Mouse (Mus musculus): ENCODE measurements around the gene Fam120a. TPM values are rescaled to one million over a fixed set of nuclear protein-coding genes. Genes with fewer than 3 reads are reported as not detected.

The Fam120a gene
- polyA plus RNA-seq, 1 experiment from 2014 or later: 12.0 TPM

GRCm38 (mm10) chr13:48982482-48983098 is 14.8 kb upstream of the Fam120a start:
- 87% methylated on average over 6 of the region's 6 CpGs for WGBS
- H3K4me3 ChIP-seq: no peak overlapping the region
- H3K9me3 ChIP-seq: no peaks in the 10 kb centered on the region
- H3K27ac ChIP-seq (replicated peaks): no peak overlapping the region
- H3K36me3 ChIP-seq: no peaks in the 10 kb centered on the region
- H3K27me3 ChIP-seq: no peaks in the 10 kb centered on the region
- no peak overlapping the region for H3K9ac ChIP-seq
- ATAC-seq (ENCODE audit: low FRiP score, low read depth): no peak
- no peaks in the 10 kb centered on the region for H3K4me1 ChIP-seq (replicated peaks)
- H3K4me2 ChIP-seq: no peak overlapping the region

GRCm38 (mm10) chr13:48979069-48979468 is 11.3 kb upstream of the Fam120a start:
- WGBS: 68% methylated on average over 6 of the region's 6 CpGs

GRCm38 (mm10) chr13:48977858-48978257 is 10.0 kb upstream of the Fam120a start:
- H3K27me3 ChIP-seq: no peaks in the 10 kb centered on the region
- H3K4me1 ChIP-seq (replicated peaks): no peaks in the 10 kb centered on the region
- H3K9ac ChIP-seq: no peak overlapping the region
- no peak overlapping the region for H3K4me3 ChIP-seq
- H3K27ac ChIP-seq (replicated peaks): no peak overlapping the region
- 85% methylated on average over 3 of the region's 3 CpGs for WGBS
- no peaks in the 10 kb centered on the region for H3K9me3 ChIP-seq
- no peak for ATAC-seq (ENCODE audit: low FRiP score, low read depth)
- no peaks in the 10 kb centered on the region for H3K36me3 ChIP-seq
- no peak overlapping the region for H3K4me2 ChIP-seq

More at GRCm38 (mm10) chr13:48979069-48979468, 11.3 kb upstream of the Fam120a start:
- no peaks in the 10 kb centered on the region for H3K36me3 ChIP-seq
- no peak overlapping the region for H3K4me3 ChIP-seq
- no peak overlapping the region for H3K27ac ChIP-seq (replicated peaks)
- H3K4me1 ChIP-seq (replicated peaks): no peaks in the 10 kb centered on the region
- no peak overlapping the region for H3K4me2 ChIP-seq
- H3K9me3 ChIP-seq: no peaks in the 10 kb centered on the region
- H3K9ac ChIP-seq: no peak overlapping the region
- no peaks in the 10 kb centered on the region for H3K27me3 ChIP-seq
- no peak for ATAC-seq (ENCODE audit: low FRiP score, low read depth)

- H3K4me3 ChIP-seq: no peak overlapping the region
- H3K27me3 ChIP-seq: no peaks in the 10 kb centered on the region
- no peaks in the 10 kb centered on the region for H3K9me3 ChIP-seq
- no peak overlapping the region for H3K27ac ChIP-seq (replicated peaks)
- peaks cover 5% of the 10 kb centered on the region for H3K36me3 ChIP-seq
- no peak overlapping the region for H3K9ac ChIP-seq
- WGBS: 90% methylated on average over 2 of the region's 2 CpGs
- peaks cover 7% of the 10 kb centered on the region; the same call in 1 of the 2 replicates for H3K4me1 ChIP-seq (replicated peaks)
- no peak for ATAC-seq (ENCODE audit: low FRiP score, low read depth)
- H3K4me2 ChIP-seq: no peak overlapping the region
Observed at GRCm38 (mm10) chr13:48974699-48975098, 6.9 kb upstream of the Fam120a start.

- ATAC-seq (ENCODE audit: low FRiP score, low read depth): no peak
- WGBS: 88% methylated on average over 4 of the region's 4 CpGs
- no peak overlapping the region for H3K4me2 ChIP-seq
Observed at GRCm38 (mm10) chr13:48974266-48974665, 6.4 kb upstream of the Fam120a start.

GRCm38 (mm10) chr13:48973231-48973630 is 5.4 kb upstream of the Fam120a start:
- no peak overlapping the region for H3K4me3 ChIP-seq
- no peaks in the 10 kb centered on the region for H3K9me3 ChIP-seq
- H3K27ac ChIP-seq (replicated peaks): no peak overlapping the region
- WGBS: 69% methylated on average over 5 of the region's 5 CpGs
- no peak for ATAC-seq (ENCODE audit: low FRiP score, low read depth)
- no peak overlapping the region for H3K4me2 ChIP-seq
- no peaks in the 10 kb centered on the region for H3K27me3 ChIP-seq
- peaks cover 5% of the 10 kb centered on the region for H3K36me3 ChIP-seq
- H3K9ac ChIP-seq: no peak overlapping the region
- peaks cover 11% of the 10 kb centered on the region for H3K4me1 ChIP-seq (replicated peaks)

More at GRCm38 (mm10) chr13:48974266-48974665, 6.4 kb upstream of the Fam120a start:
- Histone ChIP-seq H3K9me3 (no peaks in the 10 kb centered on the region), H3K27me3 (no peaks in the 10 kb centered on the region), H3K9ac (no peak overlapping the region), H3K4me3 (no peak overlapping the region), H3K4me1 (replicated peaks) (peaks cover 11% of the 10 kb centered on the region; the same call in 1 of the 2 replicates), H3K36me3 (peaks cover 5% of the 10 kb centered on the region), H3K27ac (replicated peaks) (no peak overlapping the region)

- Histone ChIP-seq H3K9me3 (no peaks in the 10 kb centered on the region), H3K4me1 (replicated peaks) (peaks cover 22% of the 10 kb centered on the region), H3K4me3 (no peak overlapping the region), H3K4me2 (no peak overlapping the region), H3K9ac (no peak overlapping the region), H3K27me3 (no peaks in the 10 kb centered on the region), H3K27ac (replicated peaks) (no peak overlapping the region), H3K36me3 (peaks cover 5% of the 10 kb centered on the region)
- 64% methylated on average over 5 of the region's 5 CpGs for WGBS
- ATAC-seq (ENCODE audit: low FRiP score, low read depth): no peak
Observed at GRCm38 (mm10) chr13:48971033-48971432, 3.2 kb upstream of the Fam120a start.

- H3K36me3 ChIP-seq: peaks cover 5% of the 10 kb centered on the region
- H3K4me3 ChIP-seq: no peak overlapping the region
- ATAC-seq (ENCODE audit: low FRiP score, low read depth): no peak
- no peaks in the 10 kb centered on the region for H3K27me3 ChIP-seq
- H3K4me2 ChIP-seq: no peak overlapping the region
- WGBS: 76% methylated on average over 13 of the region's 13 CpGs
- peaks cover 26% of the 10 kb centered on the region for H3K4me1 ChIP-seq (replicated peaks)
- H3K9ac ChIP-seq: no peak overlapping the region
- no peaks in the 10 kb centered on the region for H3K9me3 ChIP-seq
- no peak overlapping the region for H3K27ac ChIP-seq (replicated peaks)
Observed at GRCm38 (mm10) chr13:48970566-48970965, 2.7 kb upstream of the Fam120a start.

- Histone ChIP-seq H3K27me3 (no peaks in the 10 kb centered on the region), H3K4me2 (peak overlapping the region; percentile 95), H3K27ac (replicated peaks) (peak overlapping the region; percentile 94), H3K9me3 (no peaks in the 10 kb centered on the region), H3K36me3 (peaks cover 5% of the 10 kb centered on the region), H3K9ac (peak overlapping the region; percentile 94), H3K4me3 (peak overlapping the region; percentile 89), H3K4me1 (replicated peaks) (peaks cover 43% of the 10 kb centered on the region)
- no peak for ATAC-seq (ENCODE audit: low FRiP score, low read depth)
- WGBS: 13% methylated on average over 7 of the region's 7 CpGs
Observed at GRCm38 (mm10) chr13:48968750-48969088, 902 bp upstream of the Fam120a start.

GRCm38 (mm10) chr13:48966851-48967821 is 681 bp downstream of the Fam120a start:
- H3K36me3 ChIP-seq: peaks cover 5% of the 10 kb centered on the region
- H3K27me3 ChIP-seq: no peaks in the 10 kb centered on the region
- H3K9me3 ChIP-seq: no peaks in the 10 kb centered on the region
- H3K4me3 ChIP-seq: peak overlapping the region; percentile 89
- H3K27ac ChIP-seq (replicated peaks): peak overlapping the region; percentile 94
- under 1% methylated on average over 55 of the region's 58 CpGs for WGBS
- peak overlapping the region; percentile 94 for H3K9ac ChIP-seq
- peak overlapping the region; percentile 95 for H3K4me2 ChIP-seq
- peak; percentile 5; the same call in 1 of the 2 replicates for ATAC-seq (ENCODE audit: low FRiP score, low read depth)
- H3K4me1 ChIP-seq (replicated peaks): peaks cover 48% of the 10 kb centered on the region

- peak overlapping the region; percentile 89 for H3K4me3 ChIP-seq
- WGBS: 22% methylated on average over 7 of the region's 7 CpGs
- ATAC-seq (ENCODE audit: low FRiP score, low read depth): 0 out of 2 replicates have a peak, but pooled peaks have one; percentile 16
- H3K27me3 ChIP-seq: no peaks in the 10 kb centered on the region
- peaks cover 3% of the 10 kb centered on the region for H3K36me3 ChIP-seq
- peaks cover 46% of the 10 kb centered on the region for H3K4me1 ChIP-seq (replicated peaks)
- peak overlapping the region; percentile 94 for H3K9ac ChIP-seq
- peak overlapping the region; percentile 94 for H3K27ac ChIP-seq (replicated peaks)
- H3K4me2 ChIP-seq: peak overlapping the region; percentile 95
- no peaks in the 10 kb centered on the region for H3K9me3 ChIP-seq
Observed at GRCm38 (mm10) chr13:48965559-48966525, 2.0 kb downstream of the Fam120a start.

Measured in hindbrain, embryonic 15.5 days (tissue).